Mouse (Mus musculus) lung, postnatal 0 days (tissue): ENCODE measurements at regions not wholly inside any gene's neighbourhood (a gene's known extent, or its start where the extent isn't known, plus 50 kb on each side); places are given as distances from the start of the nearest gene placed in this dataset.

Source experiments
- ATAC-seq: fragments of 200-750 bp; cut with Nextera tagmentation; 2 replicates; pipeline ENCODE4 v1.8.0; 2017; ENCODE audit warnings: moderate library complexity
- DNase-seq: peaks from one replicate; pipeline ENCODE4 v3.0.0-alpha.2; 2016; ENCODE audit warnings: low spot score
- H3K27ac ChIP-seq: fragments of 300-500 bp; sonication (generic); 2 replicates; pipeline ENCODE4 v1.5.1; 2014; ENCODE audit warnings: antibody characterized with exemption, mild to moderate bottlenecking, low read length, mixed read lengths
- H3K27me3 ChIP-seq: fragments of 300-500 bp; sonication (generic); replicated peaks from 2 replicates; pipeline ENCODE4 v1.6.1; 2014; ENCODE audit warnings: low read length, mixed read lengths; ENCODE audit not compliant: insufficient read depth
- H3K36me3 ChIP-seq: fragments of 300-500 bp; sonication (generic); 2 replicates; pipeline ENCODE4 v1.6.1; 2014; ENCODE audit warnings: low read length, mixed read lengths; ENCODE audit not compliant: insufficient read depth
- H3K4me1 ChIP-seq: fragments of 300-500 bp; sonication (generic); 2 replicates; pipeline ENCODE4 v1.6.1; 2014; ENCODE audit warnings: antibody characterized with exemption, low read depth, low read length, mixed read lengths; ENCODE audit not compliant: insufficient read depth
- H3K4me2 ChIP-seq: fragments of 300-500 bp; sonication (generic); replicated peaks from 2 replicates; pipeline ENCODE4 v1.6.1; 2014; ENCODE audit warnings: low read depth, mild to moderate bottlenecking, low read length, moderate library complexity, mixed read lengths
- H3K4me3 ChIP-seq: fragments of 300-500 bp; sonication (generic); 2 replicates; pipeline ENCODE4 v1.5.1; 2014; ENCODE audit warnings: low read depth, low read length
- H3K9ac ChIP-seq: fragments of 300-500 bp; sonication (generic); replicated peaks from 2 replicates; pipeline ENCODE4 v1.6.1; 2014; ENCODE audit warnings: low read depth, mild to moderate bottlenecking
- H3K9me3 ChIP-seq: fragments of 300-500 bp; sonication (generic); 2 replicates; pipeline ENCODE4 v1.6.1; 2016; ENCODE audit warnings: low read length, mixed read lengths
- CTCF ChIP-seq: IDR thresholded peaks from 2 replicates; pipeline ENCODE4 v1.5.1; 2016; ENCODE audit warnings: antibody characterized with exemption, mild to moderate bottlenecking
- EP300 ChIP-seq: IDR thresholded peaks from 2 replicates; pipeline ENCODE4 v1.6.1; 2016; ENCODE audit warnings: antibody characterized with exemption, mild to moderate bottlenecking, control low read depth
- WGBS: fragments of 180-500 bp; shearing (Covaris S2); extraction: QIAGEN DNeasy Blood & Tissue Kit; methylation state at CpG from one replicate; pipeline ENCODE4 v1.1.7; 2014; 5-methylcytosine and 5-hydroxymethylcytosine counted together

DNA sequence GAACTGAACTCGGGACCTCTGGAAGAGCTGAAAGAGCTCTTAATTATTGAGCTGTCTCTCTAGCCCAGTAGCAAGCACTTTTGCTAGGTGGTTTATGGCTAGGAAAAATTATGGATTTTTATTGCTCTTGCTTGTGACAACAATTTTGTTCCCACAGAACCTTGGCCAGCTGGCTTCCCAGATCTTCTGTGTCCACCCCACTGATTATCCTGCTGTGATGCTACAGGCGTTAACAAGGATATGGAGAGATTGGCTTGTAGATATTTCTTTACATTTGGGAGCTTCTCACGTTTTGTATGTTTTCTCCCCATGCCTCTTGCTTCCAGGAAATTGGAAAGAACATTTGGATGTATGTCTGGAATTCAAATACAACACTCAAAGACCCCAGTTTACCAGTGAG, 1008.6 kb downstream of the Synb start:
- WGBS = 74% methylated on average over 3 of the region's 3 CpGs
- TF ChIP-seq EP300 = no peak
- no peak for TF ChIP-seq CTCF
- H3K36me3 ChIP-seq = no peaks in the 10 kb centered on the region
- no peak overlapping the region for H3K4me2 ChIP-seq
- H3K4me1 ChIP-seq = no peaks in the 10 kb centered on the region
- no peak overlapping the region for H3K27ac ChIP-seq
- H3K9ac ChIP-seq = no peak overlapping the region
- ATAC-seq (no peak), DNase-seq (no peak)
- H3K4me3 ChIP-seq = no peak overlapping the region
- no peaks in the 10 kb centered on the region for H3K9me3 ChIP-seq
- no peaks in the 10 kb centered on the region for H3K27me3 ChIP-seq

DNA sequence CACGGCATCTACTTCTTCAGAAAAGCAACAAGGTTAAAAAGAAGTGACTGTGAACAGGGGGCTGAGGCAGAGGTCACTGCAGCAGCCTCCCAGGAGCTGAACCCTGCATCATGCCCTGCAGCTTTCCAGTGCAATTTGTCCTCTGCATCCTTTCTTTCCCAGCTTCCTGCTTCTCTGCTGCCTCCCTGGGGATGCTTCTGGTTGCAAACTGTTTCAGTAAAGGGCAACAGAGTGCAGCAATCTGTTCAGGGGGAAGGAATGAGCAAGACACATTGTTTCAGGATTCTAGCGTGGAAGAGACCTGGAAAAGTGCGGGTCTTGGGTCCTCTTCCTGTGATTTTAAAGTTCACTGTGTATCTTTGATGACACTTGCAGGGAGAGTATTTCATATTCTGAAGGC, 1032.7 kb downstream of the Synb start:
- Histone ChIP-seq H3K4me2 (no peak overlapping the region), H3K9ac (no peak overlapping the region), H3K36me3 (no peaks in the 10 kb centered on the region), H3K4me1 (no peaks in the 10 kb centered on the region), H3K27me3 (no peaks in the 10 kb centered on the region), H3K27ac (no peak overlapping the region), H3K9me3 (no peaks in the 10 kb centered on the region), H3K4me3 (no peak overlapping the region)
- TF ChIP-seq EP300 (no peak), CTCF (no peak)
- ATAC-seq (no peak), DNase-seq (no peak)
- 74% methylated on average over 3 of the region's 3 CpGs for WGBS

GRCm38 (mm10) chr14:68246966-68247365, 1047.1 kb downstream of the Synb start:
- TF ChIP-seq EP300 (no peak), CTCF (no peak)
- DNase-seq = no peak
- no peak overlapping the region for H3K4me3 ChIP-seq
- ATAC-seq = no peak
- 82% methylated on average over 2 of the region's 2 CpGs for WGBS
- no peak overlapping the region for H3K9ac ChIP-seq
- no peak overlapping the region for H3K27ac ChIP-seq
- H3K4me1 ChIP-seq = no peaks in the 10 kb centered on the region
- H3K36me3 ChIP-seq = no peaks in the 10 kb centered on the region
- no peaks in the 10 kb centered on the region for H3K27me3 ChIP-seq
- H3K9me3 ChIP-seq = no peaks in the 10 kb centered on the region
- H3K4me2 ChIP-seq = no peak overlapping the region

GRCm38 (mm10) chr14:68240146-68240545, 1054.0 kb downstream of the Synb start:
- no peak for ATAC-seq
- H3K4me3 ChIP-seq = no peak overlapping the region
- H3K36me3 ChIP-seq = no peaks in the 10 kb centered on the region
- WGBS = 83% methylated on average over 7 of the region's 7 CpGs
- H3K9ac ChIP-seq = no peak overlapping the region
- no peak for TF ChIP-seq EP300
- TF ChIP-seq CTCF = no peak
- no peaks in the 10 kb centered on the region for H3K4me1 ChIP-seq
- H3K4me2 ChIP-seq = no peak overlapping the region
- no peak overlapping the region for H3K27ac ChIP-seq
- no peak for DNase-seq
- no peaks in the 10 kb centered on the region for H3K9me3 ChIP-seq
- H3K27me3 ChIP-seq = no peaks in the 10 kb centered on the region

DNA sequence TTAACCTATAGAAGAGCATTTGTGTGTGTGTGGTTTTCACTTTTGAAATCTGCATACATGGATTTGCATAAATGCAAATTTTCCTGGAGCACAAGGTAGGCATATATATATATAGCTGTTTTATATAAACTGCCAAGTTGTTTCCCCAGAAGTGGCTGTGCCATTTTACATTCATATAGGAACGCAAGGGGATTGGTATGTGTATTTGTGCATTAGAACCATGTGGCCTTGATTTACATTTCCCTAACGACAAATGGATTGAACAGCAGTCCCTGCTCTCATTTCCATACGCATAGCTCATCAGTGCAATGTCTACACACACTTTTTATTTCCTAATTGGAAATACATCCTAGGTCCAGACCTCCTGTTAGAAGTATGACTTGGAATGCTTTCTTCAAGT, 1069.9 kb downstream of the Synb start:
- H3K9ac ChIP-seq = no peak overlapping the region
- no peak overlapping the region for H3K4me2 ChIP-seq
- no peaks in the 10 kb centered on the region for H3K27me3 ChIP-seq
- H3K4me1 ChIP-seq = no peaks in the 10 kb centered on the region
- WGBS = 78% methylated on average over 3 of the region's 3 CpGs
- no peaks in the 10 kb centered on the region for H3K36me3 ChIP-seq
- ATAC-seq = no peak
- H3K9me3 ChIP-seq = no peaks in the 10 kb centered on the region
- H3K4me3 ChIP-seq = no peak overlapping the region
- H3K27ac ChIP-seq = no peak overlapping the region
- no peak for DNase-seq
- TF ChIP-seq EP300 = no peak
- no peak for TF ChIP-seq CTCF

DNA sequence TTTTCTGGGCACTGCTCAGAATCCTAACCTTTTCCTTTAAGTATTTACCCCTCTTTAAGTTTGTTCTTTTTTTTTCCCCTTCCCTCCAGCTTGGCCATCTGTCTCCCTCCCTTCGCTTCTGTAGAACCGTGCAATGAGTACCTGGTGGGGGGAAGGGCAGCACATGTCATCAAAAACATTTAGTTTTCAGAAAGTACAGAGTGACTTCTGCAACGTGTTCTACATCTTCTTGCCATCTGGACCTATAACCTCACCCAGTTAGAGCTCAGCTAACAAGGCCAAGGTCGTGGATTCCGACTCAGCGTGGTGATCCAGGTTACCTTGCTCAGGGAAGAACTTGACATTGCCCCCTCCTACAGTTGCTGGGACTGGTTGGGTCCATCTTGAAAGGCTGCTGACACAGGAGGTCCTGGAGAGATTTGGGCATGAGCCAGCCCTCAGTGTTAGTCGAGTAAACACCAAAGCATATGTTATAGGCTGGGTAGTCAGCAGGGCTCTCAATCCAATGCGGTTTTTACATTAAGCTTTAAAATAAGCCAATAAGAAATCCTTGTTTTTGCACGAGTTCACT, 1075.0 kb downstream of the Synb start:
- H3K4me2 ChIP-seq = no peak overlapping the region
- no peaks in the 10 kb centered on the region for H3K27me3 ChIP-seq
- no peaks in the 10 kb centered on the region for H3K9me3 ChIP-seq
- no peak overlapping the region for H3K4me3 ChIP-seq
- no peak overlapping the region for H3K27ac ChIP-seq
- 59% methylated on average over 9 of the region's 9 CpGs for WGBS
- no peaks in the 10 kb centered on the region for H3K4me1 ChIP-seq
- TF ChIP-seq CTCF (no peak), EP300 (no peak)
- H3K36me3 ChIP-seq = no peaks in the 10 kb centered on the region
- ATAC-seq (no peak), DNase-seq (no peak)
- H3K9ac ChIP-seq = no peak overlapping the region

DNA sequence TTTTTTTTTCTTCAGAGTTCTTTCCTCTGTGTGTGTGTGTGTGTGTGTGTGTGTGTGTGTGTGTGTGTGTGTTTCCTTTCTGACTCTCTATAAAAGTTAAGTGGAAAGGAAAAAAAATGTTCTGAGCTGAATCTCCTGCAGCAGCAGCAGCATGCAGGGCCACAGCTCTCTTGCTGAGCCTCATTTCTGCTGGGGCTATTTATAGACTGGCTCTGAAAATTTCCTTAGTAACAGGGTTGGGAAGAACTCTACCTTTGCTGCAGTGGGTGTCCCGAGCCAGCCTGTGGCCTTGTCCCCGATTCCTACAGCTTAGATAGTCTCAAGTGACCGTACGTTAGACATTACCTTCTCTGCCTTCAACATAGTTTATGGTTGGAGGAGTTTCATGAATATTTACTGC, 1075.6 kb downstream of the Synb start:
- no peak for ATAC-seq
- H3K4me3 ChIP-seq = no peak overlapping the region
- no peaks in the 10 kb centered on the region for H3K4me1 ChIP-seq
- no peaks in the 10 kb centered on the region for H3K36me3 ChIP-seq
- H3K27ac ChIP-seq = no peak overlapping the region
- H3K9me3 ChIP-seq = no peaks in the 10 kb centered on the region
- WGBS = 38% methylated on average over 4 of the region's 4 CpGs
- DNase-seq = no peak
- H3K27me3 ChIP-seq = no peaks in the 10 kb centered on the region
- no peak overlapping the region for H3K9ac ChIP-seq
- H3K4me2 ChIP-seq = no peak overlapping the region
- no peak for TF ChIP-seq EP300
- TF ChIP-seq CTCF = no peak
